Mouse (Mus musculus) erythroid progenitor cell, adult 5-6 weeks (primary cell): ENCODE measurements around the gene Exoc6. TPM values are rescaled to one million over a fixed set of nuclear protein-coding genes. Genes with fewer than 3 reads are reported as not detected.
A peak's percentile ranks its signal among the peaks of the same experiment; 100 is the strongest.
"Not testable (repeated sequence)": the region's sequence is repeated elsewhere in the genome, so short reads cannot be mapped to it uniquely, and the experiment has no call there.

ENCODE experiments used
- ATAC-seq: replicated peaks from 2 replicates; pipeline ENCODE4 v1.8.0; 2016; ENCODE audit warnings: moderate number of reproducible peaks, mild to moderate bottlenecking, moderate TSS enrichment, inconsistent platforms; ENCODE audit not compliant: poor library complexity, low FRiP score, severe bottlenecking
- total RNA-seq, 2 experiments: library from RNA; stranded (forward) in 1 of 2; stranded (reverse) in 1 of 2; fragments of 150-400 nt in 1 of 2; fragments of 186-747, 209-891 nt in 1 of 2; gene quantifications; 2 replicates each; pipeline versions ENCODE4 v1.2.3 to v1.2.4; 2015 to 2017; ENCODE audit warnings: low replicate concordance in 2 of 2

Gene Exoc6
- total RNA-seq, 2 experiments from 2014 or later = 32.7 to 39.6 TPM

GRCm38 (mm10) chr19:37534737-37535365 lies 15.4 kb upstream of the Exoc6 start:
- no peak for ATAC-seq

- ATAC-seq = no peak
Observed at GRCm38 (mm10) chr19:37536426-37536825, 13.8 kb upstream of the Exoc6 start.

GRCm38 (mm10) chr19:37537717-37538116 lies 12.5 kb upstream of the Exoc6 start:
- peak; percentile 59 for ATAC-seq

GRCm38 (mm10) chr19:37540201-37540600 lies 10.0 kb upstream of the Exoc6 start:
- ATAC-seq = no peak

GRCm38 (mm10) chr19:37543537-37544326 lies 6.5 kb upstream of the Exoc6 start:
- ATAC-seq = peak; percentile 58; the same call in 1 of the 2 replicates

- ATAC-seq = no peak
Observed at GRCm38 (mm10) chr19:37544476-37544875, 5.7 kb upstream of the Exoc6 start.

GRCm38 (mm10) chr19:37545231-37545630 lies 5.0 kb upstream of the Exoc6 start:
- no peak for ATAC-seq

GRCm38 (mm10) chr19:37545725-37546124 lies 4.5 kb upstream of the Exoc6 start:
- ATAC-seq = no peak

- no peak for ATAC-seq
Observed at GRCm38 (mm10) chr19:37546776-37547175, 3.4 kb upstream of the Exoc6 start.

- no peak for ATAC-seq
Observed at GRCm38 (mm10) chr19:37551040-37551566, 885 bp downstream of the Exoc6 start.

- ATAC-seq = no peak
Observed at GRCm38 (mm10) chr19:37553376-37554265, 3.4 kb downstream of the Exoc6 start.

- not testable (repeated sequence) for ATAC-seq
Observed at GRCm38 (mm10) chr19:37554266-37554650, 4.0 kb downstream of the Exoc6 start.

- peak; percentile 41; the same call in 1 of the 2 replicates for ATAC-seq
Observed at GRCm38 (mm10) chr19:37555863-37556566, 5.8 kb downstream of the Exoc6 start.

- no peak for ATAC-seq
Observed at GRCm38 (mm10) chr19:37557898-37558297, 7.7 kb downstream of the Exoc6 start.

- ATAC-seq = no peak
Observed at GRCm38 (mm10) chr19:37559286-37560079, 9.3 kb downstream of the Exoc6 start.

- ATAC-seq = no peak
Observed at GRCm38 (mm10) chr19:37560080-37560427, 9.8 kb downstream of the Exoc6 start.

- ATAC-seq = peak; percentile 57
Observed at GRCm38 (mm10) chr19:37561106-37561892, 11.1 kb downstream of the Exoc6 start.

GRCm38 (mm10) chr19:37563763-37564162 lies 13.5 kb downstream of the Exoc6 start:
- ATAC-seq = peak; percentile 75
